Mouse (Mus musculus) bone marrow macrophage, adult 2 months (primary cell): Measurements from ENCODE around the gene Mrpl42. TPM values are rescaled to one million over a fixed set of nuclear protein-coding genes. Genes with fewer than 3 reads are reported as not detected.

Experiments
- H3K27ac ChIP-seq: 2 replicates; pipeline ENCODE4 v1.5.1; 2012; ENCODE audit warnings: low read depth, low read length; ENCODE audit not compliant: insufficient read depth
- H3K4me1 ChIP-seq: 2 replicates; pipeline ENCODE4 v1.6.1; 2012; ENCODE audit warnings: low read length; ENCODE audit not compliant: control insufficient read depth, insufficient read depth
- H3K4me3 ChIP-seq: 2 replicates; pipeline ENCODE4 v1.5.1; 2012; ENCODE audit warnings: mild to moderate bottlenecking, low read length, moderate library complexity; ENCODE audit not compliant: insufficient read depth
- CTCF ChIP-seq: IDR thresholded peaks from 2 replicates; pipeline ENCODE4 v1.5.1; 2012; ENCODE audit warnings: low read depth, mild to moderate bottlenecking, low read length, moderate library complexity
- POLR2A ChIP-seq: IDR thresholded peaks from 2 replicates; pipeline ENCODE4 v1.6.1; 2012; ENCODE audit warnings: mild to moderate bottlenecking, low read depth, low read length, borderline replicate concordance
- polyA plus RNA-seq: library from polyadenylated mRNA; stranded (reverse); fragments of >200 nt; gene quantifications from 2 replicates; pipeline ENCODE4 v1.2.4, GENCODE M21; 2012; ENCODE audit not compliant: missing spikeins, insufficient read depth, insufficient read length

Gene Mrpl42
- polyA plus RNA-seq, 1 experiment: 96.0 TPM

- Histone ChIP-seq H3K27ac (peak overlapping the region; percentile 77), H3K4me3 (peak overlapping the region; percentile 100), H3K4me1 (no peaks in the 10 kb centered on the region; the same call in 1 of the 2 replicates)
- TF ChIP-seq CTCF (no peak), POLR2A (no peak)
Observed at GRCm38 (mm10) chr10:95501033-95501432, 707 bp downstream of the Mrpl42 start.

- H3K27ac ChIP-seq: no peak overlapping the region
- H3K4me1 ChIP-seq: no peaks in the 10 kb centered on the region
- TF ChIP-seq POLR2A: no peak
- TF ChIP-seq CTCF: no peak
- no peak overlapping the region for H3K4me3 ChIP-seq
Observed at GRCm38 (mm10) chr10:95494268-95494667, 7.5 kb downstream of the Mrpl42 start.

DNA sequence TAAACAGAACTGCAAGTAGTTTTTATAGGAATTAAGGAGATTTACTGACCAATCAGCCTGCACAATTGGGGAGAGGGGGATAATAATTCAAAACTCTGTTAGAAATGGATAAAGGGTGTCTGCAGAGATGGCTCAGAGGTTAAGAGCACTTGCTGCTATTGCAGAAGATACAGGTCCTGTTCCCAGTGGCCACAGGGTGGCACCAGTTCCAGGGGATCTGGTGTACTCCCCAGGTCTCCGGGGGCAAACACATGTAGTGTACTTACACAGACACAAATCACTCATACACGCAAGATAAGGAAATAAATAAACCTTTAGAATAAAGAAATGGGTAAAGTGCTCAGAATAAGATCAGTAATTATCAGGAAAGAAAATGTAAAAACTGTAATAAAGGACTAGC lies 12.1 kb downstream of the Mrpl42 start:
- Histone ChIP-seq H3K4me3 (no peak overlapping the region), H3K27ac (no peak overlapping the region)
- TF ChIP-seq POLR2A (no peak), CTCF (0 out of 2 replicates have a peak, but pooled peaks have one; percentile 20)

DNA sequence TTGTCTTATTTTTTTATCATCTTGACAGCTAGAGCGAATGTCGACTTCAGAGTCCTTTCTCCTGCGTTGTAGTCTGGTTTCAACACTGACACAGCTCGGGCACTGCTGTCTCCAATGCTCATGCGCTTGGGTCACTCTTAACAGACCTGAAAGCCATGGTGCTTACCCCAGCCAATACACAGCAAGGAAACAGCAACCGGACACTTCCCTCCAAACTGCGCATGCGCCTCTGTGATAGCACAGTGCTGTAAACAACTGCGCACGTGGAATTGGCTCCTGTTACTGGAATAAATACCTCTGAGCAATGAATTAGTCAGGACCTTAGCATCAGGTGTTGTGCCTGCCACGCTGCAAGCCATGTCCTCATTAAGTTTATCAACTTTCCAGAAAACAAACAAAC lies 24.2 kb downstream of the Mrpl42 start:
- TF ChIP-seq POLR2A (no peak), CTCF (no peak)
- H3K27ac ChIP-seq: no peak overlapping the region
- no peak overlapping the region for H3K4me3 ChIP-seq
- H3K4me1 ChIP-seq: no peaks in the 10 kb centered on the region

More for the DNA sequence above, 12.1 kb downstream of the Mrpl42 start:
- H3K4me1 ChIP-seq: no peaks in the 10 kb centered on the region

GRCm38 (mm10) chr10:95475923-95476322 lies 25.8 kb downstream of the Mrpl42 start:
- TF ChIP-seq CTCF (peak; percentile 85; the same call in 1 of the 2 replicates), POLR2A (no peak)
- Histone ChIP-seq H3K4me1 (no peaks in the 10 kb centered on the region), H3K27ac (no peak overlapping the region), H3K4me3 (no peak overlapping the region)

DNA sequence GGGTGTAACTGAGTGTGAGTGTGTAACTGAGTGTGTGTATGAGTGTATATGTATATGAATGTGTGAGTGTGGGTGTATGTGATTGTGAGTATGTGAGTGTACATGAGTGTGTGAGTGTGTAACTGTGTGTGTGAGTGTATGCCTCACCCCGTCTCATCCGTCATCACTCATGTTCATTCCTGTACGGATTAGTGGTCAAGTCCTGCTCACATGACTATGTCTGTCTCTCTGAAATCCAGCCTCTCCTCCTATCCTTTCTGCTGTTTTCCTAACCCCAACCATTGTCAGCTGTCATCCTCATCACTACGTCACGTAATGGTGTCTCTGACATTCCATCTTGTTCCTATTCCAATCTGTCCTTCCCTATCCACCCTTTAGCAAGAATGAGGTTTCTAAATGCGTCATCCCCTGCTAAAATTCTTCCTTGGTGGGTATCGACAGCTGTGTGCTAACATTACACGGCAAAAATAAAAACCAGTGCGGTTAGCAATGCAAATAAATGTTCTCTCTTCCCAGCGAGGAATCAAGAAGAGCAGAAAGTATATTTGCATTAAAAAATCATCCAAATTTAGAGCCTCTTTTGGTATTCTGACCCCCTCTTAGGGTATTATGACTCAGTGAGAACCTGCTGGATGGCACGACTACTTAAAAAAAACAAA lies 29.7 kb downstream of the Mrpl42 start:
- Histone ChIP-seq H3K27ac (no peak overlapping the region), H3K4me3 (no peak overlapping the region), H3K4me1 (no peaks in the 10 kb centered on the region)
- no peak for TF ChIP-seq POLR2A
- TF ChIP-seq CTCF: no peak

- Histone ChIP-seq H3K4me1 (no peaks in the 10 kb centered on the region), H3K27ac (no peak overlapping the region), H3K4me3 (no peak overlapping the region)
- TF ChIP-seq POLR2A (no peak), CTCF (no peak)
Observed at GRCm38 (mm10) chr10:95471186-95471585, 30.6 kb downstream of the Mrpl42 start.

DNA sequence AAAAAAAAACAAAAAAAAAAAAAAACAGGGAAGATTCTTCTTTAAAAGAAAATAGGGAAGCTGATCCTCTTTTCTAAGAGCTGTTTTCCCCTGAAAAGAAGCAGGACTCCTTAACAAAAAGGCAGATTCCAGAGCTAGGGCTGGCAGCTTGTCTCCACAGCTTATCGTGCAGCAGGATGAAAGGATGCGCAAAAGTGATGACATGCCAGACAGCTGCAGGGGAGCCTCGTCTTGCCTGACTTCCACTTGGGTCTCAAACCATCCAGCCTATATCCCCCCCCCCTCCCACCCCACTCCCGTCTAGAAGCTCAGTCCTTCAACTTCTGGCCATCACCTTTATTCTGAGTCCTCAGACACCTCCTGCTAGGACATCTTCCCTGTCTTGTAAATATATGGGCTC lies 32.8 kb downstream of the Mrpl42 start:
- TF ChIP-seq CTCF: no peak
- peaks cover 6% of the 10 kb centered on the region for H3K4me1 ChIP-seq
- H3K27ac ChIP-seq: no peak overlapping the region
- H3K4me3 ChIP-seq: no peak overlapping the region

DNA sequence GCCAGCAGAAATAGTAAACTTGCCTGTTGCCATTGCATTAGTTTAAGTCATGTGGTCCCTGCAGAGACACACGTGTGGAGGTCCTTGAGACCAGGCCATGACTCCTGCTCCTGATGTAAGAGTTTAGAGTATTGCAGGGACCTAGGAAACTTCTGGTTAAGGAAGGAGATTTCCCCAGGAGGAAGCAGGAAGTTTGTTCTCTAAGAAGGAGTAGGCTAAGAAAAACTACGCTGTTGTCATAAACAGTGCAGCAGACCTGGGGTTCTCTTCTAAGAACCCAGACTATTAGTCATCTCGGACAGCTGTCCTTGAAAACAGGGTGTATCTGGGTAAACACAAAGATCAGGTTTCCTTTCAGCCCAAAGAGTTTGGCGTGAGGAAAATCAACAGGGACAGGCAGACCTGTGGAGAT lies 36.2 kb downstream of the Mrpl42 start:
- H3K4me1 ChIP-seq: peaks cover 6% of the 10 kb centered on the region
- no peak overlapping the region for H3K4me3 ChIP-seq
- no peak overlapping the region for H3K27ac ChIP-seq
- no peak for TF ChIP-seq POLR2A
- no peak for TF ChIP-seq CTCF

DNA sequence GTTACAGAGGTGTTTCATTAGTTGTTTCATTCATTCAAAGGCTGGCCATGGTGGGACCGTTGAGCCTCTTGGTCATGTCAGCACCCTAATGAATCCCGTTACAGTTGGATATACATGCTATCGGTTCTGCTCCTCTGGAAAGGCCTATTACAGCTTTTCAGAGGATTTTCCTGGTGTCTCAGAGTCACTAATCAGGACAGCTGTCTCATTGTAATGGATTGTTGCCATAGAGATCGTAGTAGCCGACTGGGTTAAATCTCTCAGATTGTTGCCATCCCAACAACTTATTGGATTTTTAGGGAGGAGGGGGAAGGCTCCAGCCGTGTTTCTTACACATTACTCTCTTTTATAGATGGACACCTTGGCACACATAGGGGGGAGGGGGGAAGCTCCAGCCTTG lies 37.2 kb downstream of the Mrpl42 start:
- Histone ChIP-seq H3K4me3 (no peak overlapping the region), H3K27ac (no peak overlapping the region), H3K4me1 (peaks cover 6% of the 10 kb centered on the region)

More for the DNA sequence above, 37.2 kb downstream of the Mrpl42 start:
- TF ChIP-seq POLR2A (no peak), CTCF (no peak)
